Comparison of ENCODE assay signal across 22 mouse cellular contexts in the genomic region with DNA sequence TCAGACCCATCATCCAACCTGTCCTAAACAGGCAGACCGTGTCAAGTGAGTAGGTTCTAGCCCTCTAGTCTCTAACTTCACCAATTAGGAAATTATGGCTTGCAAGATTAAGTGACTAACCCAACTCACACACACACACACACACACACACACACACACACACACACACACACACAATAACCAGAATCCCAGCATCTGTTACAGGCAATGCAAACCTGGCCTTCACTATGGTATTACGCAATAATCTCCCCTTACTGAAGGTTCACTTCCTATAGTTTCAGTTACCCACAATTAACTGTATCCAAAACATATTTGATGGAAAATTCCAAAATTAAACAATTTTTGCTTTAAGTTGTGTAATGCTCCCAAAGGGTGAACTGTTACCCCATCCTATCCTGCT.
DNase-seq lines count a peak whose midpoint lies in the region; ATAC-seq and TF ChIP-seq lines count a peak whose summit lies in the region.
"Had no signal": no experiment of that assay in that cellular context is flagged by ENCODE, and none has a peak within 500 bp of the region (broad histone marks: within the 10 kb centered on the region; RNA-seq: fewer than 3 reads in every experiment).

No protein-coding gene starts in this region.

- 93% methylated on average over 2 of the region's 2 CpGs for WGBS in forebrain, postnatal 0 days

- TF ChIP-seq CTCF in forebrain, postnatal 0 days (IDR thresholded peaks at IDR 0.05; ENCODE audit: low read depth): no peak

- H3K4me3 ChIP-seq in myocyte: no peak overlapping the region
- H3K4me3 ChIP-seq in forebrain, postnatal 0 days (ENCODE audit: low read depth, low read length): no peak overlapping the region
- H3K4me3 ChIP-seq: embryonic facial prominence, embryonic 10.5 days; embryonic facial prominence, embryonic 12.5 days; forebrain, embryonic 13.5 days; forebrain, embryonic 15.5 days had no signal

- DNase-seq in 416B (ENCODE audit: low read depth): peak; percentile 61
- no peak for DNase-seq in forebrain, postnatal 0 days
- DNase-seq in heart, postnatal 14 days: no peak
- DNase-seq: adrenal gland, adult 8-10 months; adrenal gland, postnatal 14 days; adrenal gland, postnatal 36 days; cerebellum, adult 11-12 months; cerebellum, adult 2 months; cerebellum, adult 9-10 months; cerebellum, postnatal 10 days; cerebellum, postnatal 25 days had no signal

- H3K4me1 ChIP-seq in forebrain, postnatal 0 days (ENCODE audit: insufficient read depth): no peaks in the 10 kb centered on the region
- H3K4me1 ChIP-seq: embryonic facial prominence, embryonic 10.5 days; embryonic facial prominence, embryonic 12.5 days; forebrain, embryonic 13.5 days; forebrain, embryonic 15.5 days had no signal

- H3K9ac ChIP-seq in forebrain, postnatal 0 days: no peak overlapping the region
- H3K9ac ChIP-seq: embryonic facial prominence, embryonic 12.5 days; forebrain, embryonic 13.5 days; forebrain, embryonic 15.5 days had no signal

- TF ChIP-seq POLR2A in myocyte (IDR thresholded peaks at IDR 0.05; ENCODE audit: insufficient read length, low read depth): no peak

- H3K36me3 ChIP-seq in myocyte (ENCODE audit: control insufficient read depth, insufficient read depth): no peaks in the 10 kb centered on the region
- no peaks in the 10 kb centered on the region for H3K36me3 ChIP-seq in forebrain, postnatal 0 days (ENCODE audit: insufficient read depth)
- H3K36me3 ChIP-seq: embryonic facial prominence, embryonic 10.5 days; embryonic facial prominence, embryonic 12.5 days; forebrain, embryonic 15.5 days; G1E had no signal

- no peak overlapping the region for H3ac ChIP-seq in myocyte (ENCODE audit: control insufficient read depth, insufficient read length)

- H3K79me2 ChIP-seq in myocyte (ENCODE audit: control insufficient read depth, insufficient read depth): no peaks in the 10 kb centered on the region

- no peaks in the 10 kb centered on the region for H3K9me3 ChIP-seq in forebrain, postnatal 0 days (ENCODE audit: low read length)
- H3K9me3 ChIP-seq: embryonic facial prominence, embryonic 10.5 days; embryonic facial prominence, embryonic 12.5 days; forebrain, embryonic 13.5 days; forebrain, embryonic 15.5 days; G1E had no signal

- H3K27ac ChIP-seq in forebrain, postnatal 0 days (ENCODE audit: low read depth, low read length): no peak overlapping the region
- H3K27ac ChIP-seq: embryonic facial prominence, embryonic 10.5 days; embryonic facial prominence, embryonic 12.5 days; forebrain, embryonic 13.5 days; forebrain, embryonic 15.5 days had no signal

- H3K27me3 ChIP-seq in myocyte (ENCODE audit: control insufficient read depth, insufficient read depth, insufficient read length): no peaks in the 10 kb centered on the region
- no peaks in the 10 kb centered on the region for H3K27me3 ChIP-seq in forebrain, postnatal 0 days (ENCODE audit: insufficient read depth, low read length)
- H3K27me3 ChIP-seq: CH12.LX; embryonic facial prominence, embryonic 12.5 days; forebrain, embryonic 13.5 days; forebrain, embryonic 15.5 days had no signal

- no peak overlapping the region for H3K4me2 ChIP-seq in myocyte (ENCODE audit: low read depth)
- H3K4me2 ChIP-seq in forebrain, postnatal 0 days (ENCODE audit: low read depth): no peak overlapping the region
- H3K4me2 ChIP-seq: embryonic facial prominence, embryonic 12.5 days; forebrain, embryonic 13.5 days; forebrain, embryonic 15.5 days had no signal

- peak; percentile 70 for ATAC-seq in granulocyte monocyte progenitor cell, adult 5-6 weeks (replicated peaks; ENCODE audit: poor library complexity, severe bottlenecking)
- no peak for ATAC-seq in forebrain, postnatal 0 days
- ATAC-seq: activated CD4-positive, CD25-positive, alpha-beta regulatory T cell, adult 4 months; CD4-positive, CD25-positive, alpha-beta regulatory T cell, adult 4 months; forebrain, embryonic 13.5 days; forebrain, embryonic 15.5 days; Patski had no signal

- intact Hi-C loops in heart, postnatal 14 days (cut with DNase I): no loop called here

TF ChIP-seq in myocyte, 11 proteins besides CTCF, POLR2A, EP300 and RAD21:
- no peak for TF ChIP-seq USF1 (IDR thresholded peaks at IDR 0.05; ENCODE audit: low read depth)
- TF ChIP-seq TCF3 (IDR thresholded peaks at IDR 0.05; ENCODE audit: insufficient read length, low read depth): no peak
- peak; percentile 72; the same call in 1 of the 2 replicates for TF ChIP-seq CEBPB (IDR thresholded peaks at IDR 0.05; ENCODE audit: insufficient read depth, poor library complexity, severe bottlenecking)
TF ChIP-seq in myocyte: peak in this region for 1.
